Mouse (Mus musculus): ENCODE measurements around the gene Slc35f1.

GRCm38 (mm10) chr10:52671234-52671633 lies 19.1 kb upstream of the Slc35f1 start:
- TF ChIP-seq CTCF (IDR thresholded peaks at IDR 0.05) (no peak), EP300 (IDR thresholded peaks at IDR 0.05) (no peak)
